Mouse (Mus musculus) right cerebral cortex, postnatal 10 days (tissue): ENCODE results near the gene Gm45261.

ENCODE experiments used
- DNase-seq, 2 experiments: peaks; one replicate each; pipeline ENCODE4 v3.0.0; 2021; ENCODE audit warnings: low spot score in 2 of 2

Gm45261 gene

DNA sequence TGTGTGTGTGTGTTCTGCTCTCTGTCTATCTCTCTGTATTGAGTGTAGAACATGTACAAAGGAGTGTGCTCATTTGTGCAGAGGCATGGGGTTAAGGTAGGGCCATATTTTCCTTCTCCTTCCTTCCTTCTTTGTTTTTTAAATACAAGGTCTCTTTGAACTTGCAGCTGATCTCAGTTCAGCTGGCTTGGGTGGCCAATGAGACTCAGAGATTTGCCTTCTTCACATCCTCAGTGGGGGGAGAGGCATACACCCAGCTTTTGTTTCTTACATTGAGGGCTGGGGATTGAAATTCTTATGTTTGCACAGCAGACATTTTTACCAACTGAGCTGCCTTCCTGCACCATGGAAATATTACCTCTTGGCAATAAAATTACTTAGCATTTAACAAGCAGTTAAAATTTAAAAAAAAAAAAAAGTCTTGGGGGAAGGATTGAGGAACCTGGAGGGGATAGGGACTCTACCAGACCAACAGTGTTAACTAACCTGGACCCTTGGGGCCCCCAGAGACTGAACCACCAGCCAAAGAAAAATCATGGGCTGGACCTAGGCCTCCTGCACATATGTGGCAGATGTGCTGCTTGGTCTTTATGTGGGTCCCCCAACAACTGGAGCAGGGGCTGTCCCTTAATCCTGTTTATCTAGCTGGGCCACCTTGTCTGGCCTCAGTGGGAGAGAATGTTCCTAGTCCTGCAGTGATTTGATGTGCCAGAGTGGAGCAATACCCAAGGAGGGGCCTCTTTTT is 50.8 kb downstream of the Gm45261 start:
- DNase-seq = no peak

DNA sequence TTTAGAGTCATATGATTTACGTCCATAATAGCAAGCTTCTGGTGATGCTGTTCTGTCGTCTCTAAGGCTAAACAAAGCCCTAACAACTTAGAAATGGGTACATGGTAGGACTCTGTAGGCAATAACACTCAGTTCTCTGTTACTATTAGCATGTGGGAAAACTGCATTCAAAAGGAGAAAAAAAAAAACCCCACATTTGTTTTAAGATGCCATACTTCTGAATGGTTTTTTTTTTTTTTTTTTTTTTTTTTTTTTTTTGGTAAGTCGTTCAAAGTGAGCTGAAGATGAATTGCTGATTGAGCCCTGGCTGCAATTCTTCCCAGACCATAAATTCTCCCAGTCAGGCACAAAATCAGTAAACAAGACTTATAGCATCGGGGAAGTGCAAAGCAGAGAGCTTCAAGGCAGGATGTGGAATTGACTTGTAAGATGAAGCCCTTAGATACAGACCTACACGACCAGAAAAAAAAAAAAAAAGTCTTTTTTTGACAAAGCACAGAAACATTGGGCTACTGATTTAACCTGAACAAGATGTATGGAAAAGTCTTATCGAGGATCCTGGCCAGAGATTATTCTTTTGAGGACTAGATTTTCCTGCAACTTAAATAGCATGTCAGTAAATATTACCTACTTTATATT is 51.7 kb downstream of the Gm45261 start:
- no peak for DNase-seq

DNA sequence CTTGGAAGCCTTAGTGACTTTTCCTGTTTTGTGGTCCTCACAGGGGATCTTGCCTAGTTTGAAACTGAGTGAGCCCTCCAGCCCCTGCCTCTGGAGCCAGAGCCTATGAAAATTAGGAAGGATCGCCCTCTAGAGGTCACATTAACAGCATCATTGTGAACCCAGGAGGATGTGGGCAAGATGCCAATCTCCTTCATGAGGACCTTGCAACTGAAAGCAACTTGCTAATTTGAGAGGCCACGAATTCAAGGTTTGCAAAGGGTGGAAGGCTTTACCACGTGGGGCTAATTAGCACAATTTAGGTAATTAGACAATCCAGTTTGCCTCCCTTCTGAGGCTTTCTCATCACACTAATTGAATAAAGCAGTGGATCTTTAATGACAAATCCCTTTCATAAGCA is 52.7 kb downstream of the Gm45261 start:
- DNase-seq = peak; percentile 71 to 74

DNA sequence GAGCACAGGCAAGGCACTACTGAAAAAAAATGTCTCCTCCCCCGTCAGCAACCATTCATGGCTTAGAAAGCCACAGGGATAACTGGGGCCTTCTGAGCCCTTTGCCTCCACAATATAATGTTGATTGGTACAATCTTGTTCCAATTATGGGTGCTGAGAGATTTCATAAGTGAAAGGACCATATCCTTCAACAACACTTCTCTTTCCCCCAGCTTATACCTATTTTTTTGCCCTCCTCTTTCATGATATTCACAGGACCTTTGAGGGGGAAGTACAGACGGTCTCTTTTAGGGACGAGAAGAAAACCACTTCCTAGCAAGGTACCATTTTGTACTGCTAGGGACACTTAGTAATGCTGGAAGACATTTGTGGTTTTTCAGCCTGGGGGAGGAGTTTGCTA is 57.1 kb downstream of the Gm45261 start:
- no peak for DNase-seq

DNA sequence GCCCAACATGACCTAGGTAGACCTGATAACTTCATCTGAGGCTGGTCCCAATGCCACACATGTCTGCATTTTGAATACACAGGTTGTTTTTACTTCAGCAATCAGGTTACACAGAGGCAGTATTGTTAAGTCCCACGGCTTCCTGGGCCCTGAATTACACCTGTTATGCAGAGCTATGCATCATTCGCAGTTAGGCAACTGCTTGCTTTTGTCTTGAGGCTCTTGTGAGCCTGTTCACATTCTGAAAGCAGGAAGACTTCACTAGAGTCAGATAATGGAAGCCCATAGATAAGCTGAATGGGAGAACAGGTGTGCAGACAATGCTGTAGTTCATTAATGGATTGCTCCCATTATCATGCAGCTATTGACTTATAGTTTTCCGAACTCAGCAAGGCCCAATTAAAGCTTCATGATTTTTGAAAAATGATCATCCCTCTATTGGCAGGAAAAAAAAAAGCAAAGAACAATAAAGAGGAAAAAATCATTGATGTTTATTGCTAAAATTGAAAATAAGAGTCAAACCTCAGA is 57.8 kb downstream of the Gm45261 start:
- no peak for DNase-seq

DNA sequence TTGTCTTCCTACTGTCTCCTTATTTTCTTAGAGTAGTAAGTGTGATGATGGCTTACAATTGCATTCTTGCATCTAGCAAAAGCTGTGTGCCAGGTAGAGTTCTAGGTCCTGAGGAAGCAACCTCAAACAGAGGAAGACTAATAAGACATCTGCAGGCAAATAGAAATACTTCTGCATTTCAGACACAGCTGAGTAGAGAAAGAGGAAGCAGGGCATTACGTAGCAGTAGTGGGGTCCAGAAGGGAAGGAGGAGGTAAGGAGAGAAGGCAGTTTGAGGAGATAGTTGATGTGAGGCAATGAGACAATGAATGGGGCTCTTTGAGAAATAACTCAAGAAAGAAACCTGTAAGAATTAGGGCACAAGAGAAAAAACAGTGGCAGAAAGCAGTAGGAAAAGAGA is 59.3 kb downstream of the Gm45261 start:
- DNase-seq = no peak
